Mouse (Mus musculus): ENCODE measurements around the gene Tbc1d17.

Tbc1d17 gene

GRCm38 (mm10) chr7:44790066-44790465 is 58.8 kb downstream of the Tbc1d17 start:
- DNase-seq (ENCODE audit: low read depth, low spot score): no peak

- no peak for DNase-seq (ENCODE audit: low read depth, low spot score)
Measured at GRCm38 (mm10) chr7:44789531-44789930, 59.3 kb downstream of the Tbc1d17 start.

Measured in CD4-positive helper T cell, adult 2 months (primary cell).